Mouse (Mus musculus) liver, adult (tissue): ENCODE measurements around the gene Nrcam.
A peak's percentile ranks its signal among the peaks of the same experiment; 100 is the strongest.

ENCODE experiments used
- GATA4 ChIP-seq: IDR thresholded peaks from 2 replicates; pipeline ENCODE4 v1.6.1; 2014; ENCODE audit warnings: mild to moderate bottlenecking, low read length; ENCODE audit not compliant: insufficient replicate concordance

The Nrcam gene

DNA sequence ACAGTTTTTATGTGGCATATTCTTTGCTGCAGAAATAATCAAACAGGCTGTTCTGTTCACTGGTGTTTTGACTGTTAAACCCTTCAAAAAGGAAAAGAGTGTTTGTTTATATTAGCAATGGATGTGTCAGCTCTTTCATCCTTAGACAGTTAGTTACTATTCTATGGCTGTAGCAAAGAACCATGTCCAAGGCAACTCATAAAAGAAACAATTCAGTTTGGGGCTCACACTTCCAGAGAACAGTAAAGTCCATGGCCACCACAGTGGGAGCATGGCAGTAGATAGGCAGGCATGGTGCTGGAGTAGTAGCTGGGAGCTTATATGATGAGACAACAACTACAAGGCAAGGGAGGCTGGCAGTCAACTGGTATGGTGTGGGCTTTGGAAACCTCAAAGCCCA, 231.3 kb downstream of the Nrcam start:
- no peak for TF ChIP-seq GATA4

DNA sequence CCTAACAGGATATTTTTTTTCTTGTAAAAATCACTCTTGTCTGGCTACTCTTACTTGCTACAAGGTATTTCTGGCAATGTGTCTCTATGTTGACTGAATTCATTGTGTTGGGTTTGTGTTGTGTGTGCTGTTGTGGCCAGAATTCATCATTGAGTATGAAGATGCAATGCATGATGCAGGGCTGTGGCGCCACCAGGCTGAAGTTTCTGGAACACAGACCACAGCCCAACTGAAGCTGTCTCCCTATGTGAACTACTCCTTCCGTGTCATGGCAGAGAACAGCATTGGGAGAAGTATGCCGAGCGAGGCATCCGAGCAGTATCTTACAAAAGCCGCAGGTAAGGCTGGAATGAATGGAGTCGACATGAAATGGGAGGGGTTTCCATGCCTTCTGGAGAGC, 241.4 kb downstream of the Nrcam start:
- no peak for TF ChIP-seq GATA4

DNA sequence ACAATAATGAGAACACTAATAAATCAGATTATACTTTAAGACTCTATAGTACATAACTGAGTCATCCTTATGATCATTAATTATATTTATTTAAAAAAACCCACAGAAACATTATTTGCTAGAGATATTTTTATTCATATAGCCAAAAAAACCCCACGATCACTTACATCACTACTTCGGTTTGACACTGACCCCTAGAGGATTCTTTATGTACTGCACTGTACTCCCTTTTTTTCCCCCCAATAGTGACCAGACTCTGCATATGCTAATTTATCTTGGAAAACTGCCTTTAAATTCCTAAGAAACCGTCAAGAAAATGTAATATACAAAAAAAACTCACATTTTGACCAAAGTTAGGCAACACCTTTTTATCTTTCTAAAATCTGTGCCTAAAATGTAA, 244.0 kb downstream of the Nrcam start:
- TF ChIP-seq GATA4, result no peak

DNA sequence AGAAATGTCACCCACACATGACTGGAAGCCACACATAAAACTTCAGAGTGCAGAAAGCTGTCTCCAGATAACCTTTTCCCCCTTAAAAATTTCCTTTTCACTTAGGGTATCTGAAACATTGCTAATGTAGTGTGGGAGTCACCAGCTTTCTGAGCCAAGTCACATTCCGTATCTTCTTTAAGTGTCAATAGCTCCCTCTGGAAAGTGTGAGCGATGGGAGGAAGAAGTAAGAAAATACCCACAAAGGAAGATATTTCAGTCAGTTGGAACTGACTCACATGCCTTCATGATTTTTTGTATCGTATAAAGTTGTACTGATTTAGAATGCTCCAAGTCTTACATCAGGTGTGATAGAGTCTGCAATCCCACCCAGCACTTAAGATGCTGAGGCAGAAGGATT, 245.5 kb downstream of the Nrcam start:
- no peak for TF ChIP-seq GATA4

DNA sequence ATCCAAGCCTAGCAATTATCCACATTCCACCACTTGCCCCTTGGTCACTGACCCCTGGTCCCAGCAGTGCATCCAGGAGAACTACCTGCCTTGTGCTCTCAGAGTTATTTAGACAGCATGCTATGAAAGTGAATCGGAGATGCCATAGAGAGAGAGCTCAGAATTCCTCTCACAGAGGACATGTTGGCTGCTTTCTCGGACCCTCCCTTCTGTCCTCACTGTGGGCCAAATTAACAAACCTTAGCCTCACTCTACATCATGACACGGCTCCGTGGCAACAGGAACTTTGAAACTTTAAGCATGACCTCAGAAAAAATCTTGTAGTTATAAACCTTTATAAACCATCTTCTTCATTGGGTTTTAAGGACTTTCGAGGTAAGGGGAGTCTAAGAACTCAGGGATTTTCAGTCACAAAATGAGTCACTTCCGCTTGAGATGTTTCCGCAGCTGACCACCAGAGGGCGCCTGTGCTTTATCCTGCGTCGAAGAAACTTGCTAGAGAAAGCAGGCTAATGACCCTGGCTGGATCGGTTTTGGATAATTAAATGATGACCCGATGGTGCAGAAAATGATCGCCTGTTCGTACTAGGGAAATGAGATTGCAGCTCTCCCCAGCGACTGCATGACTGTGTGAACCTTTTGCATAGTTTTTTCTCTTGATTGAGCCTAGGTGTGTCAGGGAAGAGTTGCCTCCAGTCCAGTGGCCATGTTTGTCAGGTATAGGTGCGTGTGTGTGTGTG, 272.9 kb downstream of the Nrcam start:
- TF ChIP-seq GATA4, result no peak

DNA sequence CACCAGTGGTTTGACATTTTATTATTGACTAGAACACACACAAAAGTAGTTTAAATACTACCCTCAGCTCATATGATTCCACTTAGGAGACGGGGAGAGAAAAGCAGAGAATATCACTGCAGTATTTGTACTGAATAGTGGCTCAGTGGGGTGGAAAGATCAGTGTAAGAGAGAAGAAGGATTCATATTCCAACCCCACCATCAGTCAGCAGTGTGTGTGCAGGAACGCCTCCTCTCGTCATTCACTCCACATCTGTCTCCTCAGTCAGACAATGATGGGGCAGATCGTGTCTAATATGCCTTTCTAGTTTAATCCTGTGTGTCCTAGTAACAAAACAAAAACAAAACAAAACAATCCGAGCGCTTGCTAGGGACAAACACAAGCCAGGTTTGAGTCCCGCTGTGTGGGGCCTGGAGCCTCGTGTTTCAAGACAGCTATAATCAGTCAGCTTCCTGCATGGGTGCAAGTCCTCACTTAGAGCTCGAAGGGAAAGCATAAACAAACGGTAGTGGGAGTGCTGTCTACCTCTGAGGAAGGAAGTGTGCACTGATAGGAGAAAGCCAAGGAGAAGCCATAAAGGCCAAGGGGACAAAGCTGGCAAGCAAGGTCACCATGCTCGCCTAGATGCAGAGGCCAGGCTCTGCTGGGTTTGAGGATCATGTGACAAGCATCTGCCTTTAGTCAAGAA, 273.7 kb downstream of the Nrcam start:
- peak; percentile 36; the same call in 1 of the 2 replicates for TF ChIP-seq GATA4

DNA sequence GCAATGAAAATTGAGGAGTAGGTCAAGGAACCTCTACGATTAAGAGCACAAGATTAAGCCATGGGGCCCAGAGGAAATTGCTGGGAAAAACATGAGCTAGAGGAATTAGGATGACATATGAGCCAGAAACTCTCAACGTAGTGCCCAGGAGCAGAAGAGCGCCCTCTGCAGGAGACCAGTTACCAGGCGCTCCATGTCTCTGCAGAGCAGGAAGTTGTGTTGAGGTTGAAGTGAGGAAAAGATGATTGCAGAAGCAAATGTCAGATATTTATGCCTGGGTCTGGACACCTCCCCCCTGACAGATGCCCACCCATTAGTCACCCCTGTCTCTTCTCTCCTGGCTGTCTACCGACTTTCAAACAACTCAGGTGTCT, 274.3 kb downstream of the Nrcam start:
- TF ChIP-seq GATA4, result no peak

DNA sequence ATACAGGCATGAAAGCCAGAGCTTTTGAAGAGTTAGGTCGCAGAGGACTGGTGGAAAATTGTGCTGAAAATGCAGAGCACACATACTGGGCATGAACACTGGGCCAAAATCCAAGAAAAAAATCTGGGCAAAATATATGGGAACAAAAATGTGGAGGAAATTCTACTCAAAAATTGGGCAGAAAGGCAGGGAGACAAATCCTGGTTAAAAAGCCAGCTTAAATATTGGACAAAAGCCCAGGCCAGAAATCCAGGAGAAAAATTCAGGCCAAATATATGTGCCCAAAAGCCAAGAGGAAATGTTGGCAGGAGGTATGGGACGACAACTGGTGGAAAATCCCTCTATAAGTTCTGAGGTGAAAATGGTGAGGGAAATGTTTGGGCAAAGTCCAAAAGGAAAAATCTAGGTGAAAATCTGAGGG, 288.3 kb downstream of the Nrcam start:
- TF ChIP-seq GATA4, result no peak

DNA sequence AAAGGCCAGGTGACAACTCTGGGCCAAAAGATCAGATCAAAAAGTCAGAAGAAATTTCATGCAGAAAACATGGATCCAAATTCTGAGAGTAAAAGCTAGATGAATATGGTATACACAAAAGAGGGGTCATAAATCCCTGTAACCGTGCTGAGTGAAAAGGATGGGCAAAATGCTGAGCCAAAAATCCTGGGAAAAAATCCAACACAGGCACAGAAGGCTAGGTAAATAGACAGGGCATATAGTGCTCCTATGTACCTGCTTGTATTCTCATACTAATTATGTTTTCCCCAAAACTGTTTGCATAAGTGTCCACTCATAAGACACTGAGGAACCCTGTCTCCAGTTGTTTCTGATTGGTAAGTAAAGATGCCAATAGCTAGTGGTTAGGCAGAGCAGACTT, 288.8 kb downstream of the Nrcam start:
- no peak for TF ChIP-seq GATA4

DNA sequence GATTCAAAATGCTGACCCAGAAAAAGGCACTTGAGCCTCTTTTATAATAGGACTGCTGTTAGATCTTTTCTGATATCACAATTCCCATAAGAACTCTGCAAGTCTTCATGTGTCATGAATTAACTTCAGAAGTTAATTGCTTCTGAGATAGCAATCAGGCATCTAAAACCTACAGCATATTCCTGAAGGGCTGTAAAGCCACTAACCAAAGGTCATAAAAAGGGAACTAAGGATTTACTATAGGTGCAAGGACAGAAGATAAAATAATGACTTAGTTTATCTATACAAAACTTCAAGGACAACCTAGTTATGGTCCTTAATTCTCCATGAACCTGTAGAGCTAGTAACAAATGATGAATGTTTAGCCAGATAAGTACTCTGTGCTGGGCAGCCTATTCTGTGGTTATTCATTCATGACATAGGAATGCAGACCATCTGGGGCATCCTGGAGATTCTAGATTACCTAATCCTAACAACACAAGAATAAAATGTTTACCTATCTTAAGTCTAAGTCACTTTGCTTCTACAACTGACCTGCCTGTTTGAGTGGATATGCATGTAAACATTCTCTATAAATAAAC, 310.7 kb downstream of the Nrcam start:
- no peak for TF ChIP-seq GATA4

DNA sequence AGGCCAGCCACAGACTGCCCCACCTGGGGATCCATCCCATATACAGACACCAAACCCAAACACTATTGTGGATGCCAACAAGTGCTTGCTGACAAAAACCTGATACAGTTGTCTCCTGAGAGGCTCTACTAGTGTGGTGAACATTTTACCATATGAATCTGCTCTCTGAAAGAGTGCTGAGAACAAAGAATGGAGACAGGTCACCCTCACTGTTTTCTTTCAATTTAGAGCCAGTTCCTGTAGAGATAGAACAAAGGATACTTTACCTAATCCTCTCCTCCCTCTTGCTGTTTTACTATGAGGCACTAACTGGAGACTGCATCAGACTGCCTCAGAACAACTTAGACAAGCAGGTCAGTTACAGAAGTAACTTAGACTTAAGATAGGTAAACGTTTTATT, 311.9 kb downstream of the Nrcam start:
- TF ChIP-seq GATA4, result no peak
